Mouse (Mus musculus): ENCODE data around the gene Npr3. TPM values are rescaled to one million over a fixed set of nuclear protein-coding genes. Genes with fewer than 3 reads are reported as not detected.
A peak's percentile ranks its signal among the peaks of the same experiment; 100 is the strongest.

The Npr3 gene
- not detected for polyA plus RNA-seq (2017; shearing (Covaris generic))

- no peak for ATAC-seq
These were observed at the start of gene Npr3 for GRCm38 (mm10) chr15:11906571-11907531. TSS of gene Npr3 (minus strand) at chr15:11907287.

DNA sequence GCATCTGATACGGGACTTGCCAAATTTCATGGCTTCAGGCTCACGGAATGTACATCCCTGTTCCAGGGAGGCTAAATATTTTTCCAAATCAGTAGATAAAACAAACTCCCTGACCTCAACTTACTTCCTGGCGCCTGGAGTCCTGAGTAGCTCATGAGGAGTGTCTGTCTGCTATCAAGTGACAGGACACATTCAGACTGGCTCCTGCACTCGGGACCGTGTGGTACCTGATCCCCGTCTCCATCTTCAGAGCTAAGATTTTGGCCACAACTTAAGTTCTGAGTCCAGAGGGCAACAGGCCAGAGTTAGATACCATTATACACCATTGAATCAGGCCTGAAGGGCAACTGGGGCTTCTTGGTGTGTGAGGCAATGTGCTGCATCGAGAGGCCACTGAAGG, 49.0 kb upstream of the Npr3 start:
- ATAC-seq: no peak

DNA sequence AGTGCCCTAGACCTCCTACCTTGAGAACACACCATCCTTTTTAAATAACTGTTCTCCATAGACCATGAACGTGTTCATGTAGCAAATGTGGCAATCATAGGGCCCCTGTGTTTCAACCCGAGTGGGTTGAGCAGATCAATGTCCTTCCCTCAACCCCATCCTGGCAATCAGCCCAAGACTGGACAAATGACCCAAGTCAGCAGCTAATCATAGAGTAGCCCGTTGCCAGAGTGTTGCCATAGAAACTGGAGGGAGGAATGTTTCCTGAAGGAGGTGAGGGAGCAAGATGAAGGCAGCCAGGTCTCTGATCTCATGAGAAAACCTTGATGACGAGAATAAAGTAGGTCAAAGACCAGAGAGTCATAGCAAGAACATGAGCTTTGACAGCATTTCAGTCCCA, 47.1 kb upstream of the Npr3 start:
- ATAC-seq: no peak

DNA sequence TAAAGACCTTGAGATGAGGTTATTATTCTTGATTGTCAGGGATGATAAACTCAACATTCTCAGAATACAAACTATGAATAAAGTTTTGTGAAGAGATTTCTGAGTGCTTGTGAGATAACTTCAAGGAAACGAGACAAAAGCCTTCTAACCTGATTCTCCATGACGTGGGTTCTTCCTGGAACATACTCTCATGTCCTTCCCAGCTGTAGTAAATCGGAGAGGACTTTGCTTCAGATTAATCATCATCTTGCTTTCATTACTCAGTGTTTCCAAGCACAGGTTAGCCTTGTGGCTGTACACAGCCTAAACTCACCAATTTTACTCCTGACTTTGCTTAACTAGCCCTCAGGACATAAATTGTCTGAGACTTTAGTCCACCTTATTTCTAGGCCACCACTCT, 45.1 kb upstream of the Npr3 start:
- peak; percentile 69 for ATAC-seq

- ATAC-seq: no peak
These were observed 44.1 kb upstream of the Npr3 start for GRCm38 (mm10) chr15:11951181-11951580.

DNA sequence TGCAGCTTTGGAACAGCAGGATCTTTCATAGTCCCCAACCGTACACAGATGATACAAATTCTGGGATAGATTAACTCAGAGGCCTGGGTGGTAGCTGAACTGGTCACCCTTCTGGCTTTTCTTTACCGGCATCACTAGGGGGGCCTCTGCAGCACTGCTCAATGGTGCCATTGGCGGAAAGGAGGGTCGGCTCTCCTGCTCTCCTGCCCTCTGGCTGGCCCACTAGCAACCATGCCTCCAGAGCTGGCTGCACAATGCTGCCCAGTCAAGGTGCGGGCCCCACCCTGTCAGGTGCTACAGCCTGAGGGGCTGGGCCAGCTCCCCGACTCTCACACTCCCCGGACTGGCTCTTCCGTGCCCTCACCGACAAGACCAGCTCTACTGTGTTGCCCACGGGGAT, 43.1 kb upstream of the Npr3 start:
- ATAC-seq: no peak

- ATAC-seq: no peak
These were observed 42.4 kb upstream of the Npr3 start for GRCm38 (mm10) chr15:11949490-11949889.

DNA sequence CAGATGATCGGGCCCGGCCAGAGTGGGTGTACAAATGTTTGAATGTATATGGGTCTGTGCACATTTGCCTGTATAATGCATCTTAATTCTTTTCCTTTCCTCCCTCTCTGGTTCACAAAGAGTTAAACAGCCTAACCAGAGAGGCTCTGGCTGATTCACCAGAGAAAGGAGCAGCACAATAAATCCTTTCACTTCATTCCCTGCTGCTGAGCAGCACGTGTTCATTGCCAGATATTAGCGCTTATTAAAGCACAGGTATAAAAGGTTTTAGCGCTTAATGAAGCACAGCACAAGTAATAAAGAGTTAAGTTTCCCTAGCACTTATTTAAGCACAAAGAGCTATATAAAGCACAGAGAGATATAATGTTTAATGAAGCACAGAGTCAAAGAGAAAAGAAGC, 33.8 kb upstream of the Npr3 start:
- ATAC-seq: no peak

DNA sequence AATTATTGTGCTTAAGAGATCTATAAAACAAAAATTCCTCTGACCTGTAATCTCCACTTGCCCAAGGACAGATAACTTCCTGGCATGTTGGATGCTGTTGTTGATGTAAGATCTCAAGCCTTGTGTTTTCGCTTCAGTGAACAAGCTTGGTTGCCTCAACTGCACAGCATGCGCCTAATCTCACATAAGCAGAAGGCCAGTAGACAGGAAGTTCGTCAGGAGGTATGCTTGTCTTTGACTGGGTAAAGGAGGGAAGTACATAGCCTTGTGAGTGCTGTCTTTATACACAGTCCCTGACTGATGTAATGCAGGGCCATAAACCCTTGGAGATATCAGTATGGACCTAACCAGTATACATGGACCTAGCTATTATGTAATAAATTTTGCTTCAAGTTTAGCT, 20.7 kb upstream of the Npr3 start:
- no peak for ATAC-seq

GRCm38 (mm10) chr15:11914101-11914500, 7.0 kb upstream of the Npr3 start:
- no peak for ATAC-seq

DNA sequence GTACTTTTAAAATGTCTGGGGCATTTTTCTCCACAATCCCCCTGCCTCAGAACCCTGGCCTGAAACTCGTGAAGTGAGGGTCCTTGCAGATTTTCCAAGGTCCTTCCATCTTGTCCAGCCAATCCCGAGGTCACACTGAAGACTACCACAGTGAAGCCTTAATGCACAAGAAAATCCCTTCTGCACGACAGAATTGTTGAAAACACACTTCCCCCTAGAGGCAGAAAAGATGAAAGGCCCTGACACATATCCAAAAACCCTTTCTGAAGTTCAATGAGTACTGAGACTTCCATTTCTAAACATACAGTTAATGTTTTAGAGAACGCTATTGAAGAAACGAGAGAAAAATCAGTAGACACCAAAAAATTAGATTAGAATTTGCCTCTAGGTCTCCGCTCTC, 2.8 kb upstream of the Npr3 start:
- no peak for ATAC-seq

GRCm38 (mm10) chr15:11908166-11908565, 1.1 kb upstream of the Npr3 start:
- ATAC-seq: no peak

DNA sequence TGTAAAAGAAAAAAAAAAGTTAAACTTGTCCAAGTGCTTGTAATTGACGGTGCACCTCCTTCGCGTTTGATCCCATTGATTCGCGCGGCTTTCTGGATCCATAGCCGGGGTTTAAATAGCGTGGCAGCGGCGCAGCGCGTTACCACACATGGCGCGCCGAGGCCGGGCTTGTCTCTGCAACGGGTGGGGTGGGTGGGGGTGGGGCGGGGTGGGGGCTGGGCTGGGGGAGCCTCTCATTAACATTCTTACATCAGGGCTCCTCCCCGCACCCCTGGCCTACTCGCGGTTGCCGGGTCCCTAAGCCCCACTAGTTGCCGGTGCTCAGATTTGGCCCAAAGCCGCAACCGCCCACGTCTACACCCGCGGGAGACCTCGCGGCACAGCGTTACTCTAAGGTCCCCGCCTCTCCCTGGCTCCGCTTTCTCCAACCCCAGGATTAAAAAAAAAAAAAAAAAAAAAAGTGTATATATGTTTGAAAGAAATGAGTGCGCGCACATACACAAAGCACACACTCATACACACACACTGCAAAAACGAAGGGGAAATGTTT, 991 bp downstream of the Npr3 start:
- ATAC-seq: no peak

DNA sequence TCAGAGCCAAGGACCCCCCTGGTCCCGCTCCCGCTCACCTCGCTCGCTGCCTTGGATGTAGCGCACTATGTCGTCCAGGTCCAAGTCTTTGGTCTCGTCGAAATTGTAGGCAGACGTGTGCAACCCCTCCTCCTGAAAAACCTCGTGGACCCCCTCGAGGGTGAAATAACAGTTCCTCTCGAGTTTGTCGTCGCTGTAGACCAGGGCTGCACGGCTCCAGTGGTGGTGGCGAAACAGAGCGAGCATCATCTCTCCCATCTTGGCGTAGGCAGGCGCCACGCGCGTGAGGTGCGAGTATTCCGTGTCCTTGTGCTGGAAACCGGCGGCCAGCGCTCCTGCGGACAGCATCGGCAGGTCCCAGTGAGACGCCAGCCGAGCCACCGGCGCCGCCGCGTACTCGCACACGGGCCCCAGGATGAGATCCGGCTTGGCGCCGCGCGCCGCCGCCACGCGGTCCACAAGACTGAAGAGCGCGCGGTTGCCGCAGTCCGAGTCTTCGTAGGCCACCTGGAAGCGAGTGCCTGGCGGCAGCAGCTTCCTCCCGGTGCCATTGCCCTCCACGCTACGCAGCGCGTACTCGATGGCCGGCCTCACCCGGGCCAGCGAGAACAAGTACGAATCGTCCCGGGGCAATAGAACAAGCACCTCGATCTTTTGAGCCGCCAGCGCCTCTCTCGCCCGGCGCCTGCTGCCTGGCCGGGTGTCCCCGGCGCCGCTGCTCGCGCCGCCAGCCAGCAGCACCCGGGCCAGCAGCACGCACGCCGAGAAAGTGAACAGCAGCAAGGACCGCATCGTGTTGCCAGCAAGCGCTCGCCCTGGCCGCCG, 2.0 kb downstream of the Npr3 start:
- ATAC-seq: no peak

DNA sequence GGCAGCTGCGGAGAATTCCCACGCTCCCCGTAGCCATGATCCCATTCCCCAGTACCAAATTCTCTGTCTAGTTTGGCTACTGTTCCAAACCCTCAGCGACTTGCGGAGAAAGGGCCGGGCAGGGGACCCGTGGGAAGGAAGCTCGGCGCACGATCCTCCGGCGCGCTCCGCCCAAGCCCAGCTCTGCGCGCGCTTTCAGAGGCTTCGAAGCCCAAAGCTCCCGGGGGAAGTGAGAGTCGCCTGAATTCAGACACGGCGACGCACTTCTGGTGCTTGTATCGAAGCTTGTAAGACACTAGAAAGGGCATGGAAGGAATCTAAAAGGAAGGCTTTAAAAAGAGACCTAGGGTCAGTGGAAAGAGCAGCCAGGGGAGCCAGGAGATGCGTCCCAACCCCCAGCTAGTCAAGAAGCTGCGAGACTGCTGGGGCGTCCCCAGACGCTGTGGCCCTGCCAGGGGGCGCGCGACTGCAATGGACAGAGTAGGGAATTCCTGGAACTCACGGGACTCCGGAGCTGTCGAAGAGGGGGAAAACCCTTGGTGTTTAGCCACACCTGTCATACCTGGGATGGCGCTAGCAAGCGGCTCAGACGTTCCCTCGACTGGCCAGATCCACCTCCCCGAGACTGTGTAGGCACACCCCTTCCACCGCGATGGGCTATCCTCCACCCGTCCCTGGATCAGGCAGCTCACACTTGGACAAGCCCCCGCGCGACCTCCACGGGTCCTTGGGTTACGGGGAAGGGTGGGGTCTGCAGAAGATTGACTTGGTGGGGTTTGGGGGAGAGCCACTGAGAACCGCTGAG, 2.8 kb downstream of the Npr3 start:
- ATAC-seq: no peak

- no peak for ATAC-seq
These were observed 3.7 kb downstream of the Npr3 start for GRCm38 (mm10) chr15:11903196-11904042.

DNA sequence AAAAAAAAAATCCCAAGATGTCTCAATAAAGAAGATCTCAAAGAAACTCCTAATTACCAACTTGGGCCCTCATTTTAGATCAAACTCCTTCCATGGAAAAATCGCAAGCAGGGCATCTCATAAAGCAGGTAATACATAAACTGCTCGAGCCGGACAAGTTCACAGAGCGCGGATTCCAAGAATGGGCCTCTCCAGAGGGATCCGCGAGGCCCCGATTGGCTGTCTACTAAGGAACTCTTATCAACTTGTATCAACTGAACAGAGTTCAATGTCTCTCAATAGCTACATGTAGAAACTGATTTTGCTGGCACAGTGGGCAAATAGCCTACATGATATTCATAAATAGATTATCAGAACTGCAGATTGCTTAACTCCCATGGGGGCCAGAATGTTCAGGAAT, 9.5 kb downstream of the Npr3 start:
- no peak for ATAC-seq

- ATAC-seq: no peak
These were observed 9.9 kb downstream of the Npr3 start for GRCm38 (mm10) chr15:11897162-11897561.

- ATAC-seq: no peak
These were observed 13.1 kb downstream of the Npr3 start for GRCm38 (mm10) chr15:11893969-11894368.

GRCm38 (mm10) chr15:11891395-11891794, 15.7 kb downstream of the Npr3 start:
- no peak for ATAC-seq

- ATAC-seq: no peak
These were observed 24.4 kb downstream of the Npr3 start for GRCm38 (mm10) chr15:11882508-11883205.

Measured in inflammation-experienced regulatory T-cells, adult 6 months (primary cell).